Mouse (Mus musculus) adipocyte (in vitro differentiated cells): ENCODE results near the gene Snrpc.
A peak's percentile ranks its signal among the peaks of the same experiment; 100 is the strongest.

ENCODE experiments used
- DNase-seq: peaks from one replicate; pipeline ENCODE4 v3.0.0-alpha.2; 2016; ENCODE audit warnings: low spot score

The Snrpc gene

DNA sequence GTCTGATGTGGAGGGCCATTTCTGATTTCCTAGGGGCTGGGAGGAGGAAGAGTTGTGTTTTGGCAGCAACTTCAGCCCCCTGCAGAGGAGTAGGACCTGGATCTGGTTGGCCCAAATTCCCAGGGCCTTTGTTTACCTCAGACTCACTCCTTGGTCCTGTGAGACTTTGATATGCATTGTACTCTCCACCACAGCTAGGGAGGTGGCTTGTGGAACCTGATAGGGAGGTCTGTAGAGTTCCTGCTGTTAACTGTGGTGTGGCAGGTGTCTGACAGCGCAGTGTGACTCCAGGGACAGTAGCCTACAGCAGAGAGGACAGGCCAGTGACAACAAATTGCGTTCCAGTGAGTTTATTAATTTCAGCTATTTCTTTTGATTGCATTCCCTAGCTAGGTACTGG, 21.2 kb downstream of the Snrpc start:
- no peak for DNase-seq

DNA sequence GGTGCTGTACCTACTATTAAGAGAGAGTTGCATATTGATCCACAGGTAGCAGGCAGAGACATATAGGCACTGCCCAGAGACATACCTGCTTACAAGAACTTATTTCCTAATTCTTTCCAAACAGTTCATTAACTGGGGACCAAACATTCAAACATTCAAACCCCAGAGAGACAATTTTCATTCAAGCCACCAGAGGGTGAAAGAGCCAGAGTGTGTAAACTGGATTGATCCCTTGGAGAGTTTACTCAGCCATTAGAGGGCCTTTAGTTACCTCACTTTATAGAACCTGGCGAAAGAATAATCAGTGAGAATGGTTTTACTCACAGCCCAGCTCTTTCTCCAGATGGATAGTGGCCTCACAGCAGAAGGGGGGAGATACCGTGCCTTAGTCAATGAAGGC, 27.5 kb downstream of the Snrpc start:
- DNase-seq = peak; percentile 29

DNA sequence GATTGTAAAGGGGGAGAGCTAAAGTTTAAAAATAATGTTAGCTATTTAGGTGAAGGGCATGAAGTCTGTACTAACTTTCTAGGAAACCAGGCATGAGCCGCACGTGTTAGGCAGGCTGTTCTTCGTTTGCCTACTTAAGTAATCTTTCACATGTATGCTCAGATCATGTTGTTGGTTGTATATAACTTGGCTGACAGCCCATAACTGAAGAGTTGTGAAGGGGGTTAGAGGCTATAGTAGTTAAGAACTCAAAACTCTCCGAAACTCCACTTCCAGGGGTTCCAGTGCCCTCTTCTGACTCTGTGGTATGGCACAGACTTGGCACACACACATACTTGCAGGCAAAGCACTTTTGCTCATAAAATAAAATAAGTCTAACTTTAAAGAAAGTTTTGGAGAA, 28.8 kb downstream of the Snrpc start:
- no peak for DNase-seq

DNA sequence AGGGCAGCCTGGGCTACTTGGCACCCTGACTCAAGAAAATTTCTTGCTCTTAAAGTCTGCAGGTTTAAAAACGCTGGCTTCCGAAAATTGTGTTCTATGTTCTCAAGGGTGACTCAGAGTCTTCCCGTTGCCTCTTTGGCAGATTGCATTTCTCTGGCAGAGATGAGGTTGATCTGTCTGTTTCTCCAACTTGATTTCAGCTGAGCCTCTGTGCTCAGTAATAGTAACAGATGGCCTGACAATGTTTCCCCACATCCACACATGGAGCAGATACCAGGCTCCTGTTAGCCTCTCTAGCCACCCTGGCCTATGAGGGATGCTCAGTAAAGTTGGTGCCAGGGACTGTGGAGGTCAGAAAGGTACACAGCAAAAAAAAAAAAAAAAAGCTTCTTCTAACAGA, 33.9 kb downstream of the Snrpc start:
- DNase-seq = peak; percentile 53

DNA sequence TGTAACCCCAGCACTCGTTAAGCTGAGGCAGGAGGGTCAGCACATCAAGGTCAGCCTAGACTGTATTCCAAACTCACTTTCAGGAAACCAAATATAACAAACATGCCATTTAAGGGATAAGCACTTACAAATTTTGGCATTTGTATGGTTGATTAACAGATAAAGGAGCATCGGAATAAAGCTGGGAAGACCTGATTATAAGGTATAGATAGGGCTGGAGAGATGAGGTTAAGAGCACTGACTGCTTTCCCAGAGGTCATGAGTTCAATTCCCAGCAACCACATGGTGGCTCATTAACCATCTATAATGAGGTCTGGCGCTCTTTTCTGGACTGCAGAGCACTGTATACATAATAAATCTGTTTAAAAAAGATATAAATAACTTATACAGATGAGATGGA, 35.6 kb downstream of the Snrpc start:
- DNase-seq = no peak

DNA sequence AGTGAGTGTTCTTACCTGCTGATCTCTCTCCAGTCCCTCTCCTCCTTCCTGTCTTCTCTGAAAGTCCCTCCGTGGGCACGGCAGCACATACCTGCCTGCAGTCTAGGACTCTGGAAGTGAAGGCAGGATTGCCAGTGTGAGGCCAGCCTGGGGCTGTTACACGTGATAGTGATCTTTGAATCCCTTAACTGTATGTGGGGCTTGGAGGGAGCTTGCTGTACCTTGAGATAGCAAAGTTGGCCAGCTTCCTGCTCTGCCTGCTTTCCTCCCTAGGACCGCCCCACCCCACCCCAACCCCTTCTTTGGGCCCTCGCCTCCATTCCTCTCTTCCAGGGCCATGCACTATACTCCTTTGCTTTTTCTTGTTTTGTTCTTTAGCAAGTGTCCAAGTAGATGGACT, 36.6 kb downstream of the Snrpc start:
- no peak for DNase-seq

DNA sequence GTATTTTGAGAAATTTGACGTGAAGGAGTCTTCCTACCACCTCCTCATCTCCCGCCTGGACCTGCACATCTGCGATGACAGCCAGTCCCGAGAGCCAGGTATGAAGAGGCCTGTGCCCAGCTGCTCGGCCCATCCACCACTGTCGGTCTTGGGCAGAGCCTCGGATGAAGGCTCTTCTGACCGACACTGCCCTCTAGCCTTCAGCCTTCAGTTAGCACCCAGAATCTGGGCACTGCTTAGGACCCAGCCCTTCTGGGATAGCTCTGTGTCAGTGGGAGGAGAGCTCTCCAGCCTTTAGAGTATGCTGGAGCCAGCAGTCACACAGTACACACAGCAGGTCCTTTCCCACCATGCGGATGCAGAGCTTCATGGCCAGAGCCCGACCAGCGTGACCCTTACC, 43.6 kb downstream of the Snrpc start:
- peak; percentile 64 for DNase-seq

DNA sequence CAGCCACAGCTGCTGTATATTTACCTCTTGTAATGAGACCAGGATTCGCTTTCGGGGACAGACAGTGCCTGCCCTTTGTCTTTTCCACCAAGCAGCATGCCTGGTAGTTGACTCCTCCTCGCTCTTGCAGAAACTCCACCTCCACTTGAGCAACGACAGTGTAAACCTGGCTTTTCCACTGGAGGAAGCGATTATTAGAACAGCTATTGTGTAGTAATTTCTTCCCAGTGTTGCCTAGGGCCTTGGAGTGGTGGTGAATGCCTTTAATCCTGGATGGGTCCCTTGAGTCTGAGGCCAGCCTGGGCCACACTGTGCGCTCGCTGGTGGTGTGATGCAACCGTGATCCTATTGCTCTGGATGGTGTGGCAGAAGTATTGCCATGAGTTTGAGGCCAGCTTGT, 45.2 kb downstream of the Snrpc start:
- DNase-seq = peak; percentile 77

DNA sequence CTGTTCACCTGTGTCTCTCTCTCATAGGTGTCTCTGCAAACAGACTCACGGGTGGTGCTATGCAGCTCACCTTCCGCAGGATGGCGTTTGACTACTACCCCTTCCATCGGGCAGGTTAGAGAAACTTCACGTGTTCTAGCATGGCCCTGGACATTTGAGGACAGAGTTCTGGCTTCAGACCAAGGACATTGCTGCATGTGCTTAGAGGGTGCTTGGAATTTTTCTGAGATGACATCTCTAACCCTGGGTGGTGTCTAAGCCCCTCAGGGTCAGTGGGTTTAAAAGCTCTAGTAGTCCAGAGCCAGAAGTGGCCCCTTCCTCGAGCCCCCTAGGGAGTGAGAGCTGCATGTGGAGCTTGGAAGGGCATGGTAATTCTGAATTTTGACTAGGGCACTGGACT, 46.0 kb downstream of the Snrpc start:
- no peak for DNase-seq

DNA sequence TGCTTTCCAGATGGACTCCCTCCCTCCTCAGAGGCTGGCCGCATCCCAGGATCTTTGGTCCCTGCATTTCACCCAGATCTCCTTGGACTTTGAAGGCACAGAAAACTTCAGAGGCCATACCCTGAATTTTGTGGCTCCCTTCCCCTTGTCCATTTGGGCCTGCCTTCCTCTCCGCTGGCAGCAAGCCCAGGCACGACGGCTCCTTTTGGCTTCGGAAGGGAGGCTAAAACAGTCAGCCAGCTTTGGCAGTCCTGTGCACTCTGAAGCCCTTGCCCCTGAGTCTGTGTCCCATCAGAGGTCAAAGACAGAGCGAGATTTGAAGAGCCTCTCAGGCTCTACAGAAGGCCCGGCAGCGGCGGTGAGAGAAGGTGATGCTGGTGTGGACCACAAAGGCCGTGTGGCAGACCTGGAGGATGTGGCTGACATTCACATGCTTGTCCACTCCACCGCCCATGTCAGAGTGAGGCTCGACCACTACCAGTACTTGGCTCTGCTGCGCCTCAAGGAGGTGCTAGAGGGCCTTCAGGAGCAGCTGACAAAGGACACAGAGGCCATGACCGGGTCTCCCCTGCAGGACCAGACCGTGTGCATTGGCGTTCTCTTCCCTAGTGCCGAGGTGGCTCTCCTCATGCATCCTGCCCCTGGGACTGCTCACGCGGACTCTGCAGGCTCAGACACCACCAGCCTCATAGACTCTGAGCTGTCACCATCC, 48.7 kb downstream of the Snrpc start:
- peak; percentile 82 for DNase-seq
